ENCODE assay signal across 25 mouse cellular contexts in the genomic region with DNA sequence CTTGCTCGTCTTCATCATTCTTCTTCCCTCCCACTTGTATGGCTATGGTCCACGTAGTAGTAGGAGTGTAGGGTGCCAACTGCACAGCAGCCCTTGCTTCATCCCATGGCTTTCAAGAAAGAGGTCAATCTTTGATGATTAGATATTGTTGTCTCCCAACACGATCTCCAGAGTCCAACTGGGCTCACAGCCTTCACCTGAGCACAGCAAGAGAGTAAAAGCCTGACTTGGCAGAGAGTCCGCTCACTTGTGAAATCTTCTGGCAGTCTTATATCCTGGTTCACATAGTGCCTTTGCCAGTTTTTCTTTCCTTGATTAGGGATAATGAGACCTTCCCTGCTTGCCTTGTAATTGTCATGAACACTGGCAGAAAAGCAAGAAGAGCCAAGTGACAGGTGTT. TPM values are rescaled to one million over a fixed set of nuclear protein-coding genes. Genes with fewer than 3 reads are reported as not detected.
"Had no signal": no experiment of that assay in that cellular context is flagged by ENCODE, and none has a peak within 500 bp of the region (broad histone marks: within the 10 kb centered on the region; RNA-seq: fewer than 3 reads in every experiment).

No protein-coding gene starts in this region.

- DNase-seq: lung, adult 2 months; lung, postnatal 14 days; lung, postnatal 36 days; right cerebral cortex, postnatal 14 days; thymus, adult 2 months; thymus, postnatal 25 days; thymus, postnatal 4 days had no signal

- H3K9ac ChIP-seq: lung, embryonic 15.5 days; midbrain, embryonic 13.5 days; midbrain, embryonic 15.5 days; neural tube, embryonic 12.5 days; stomach, embryonic 15.5 days had no signal

- H3K27ac ChIP-seq: lung, embryonic 15.5 days; macrophage; midbrain, embryonic 13.5 days; midbrain, embryonic 15.5 days; neural tube, embryonic 12.5 days; stomach, embryonic 15.5 days; stomach, postnatal 0 days had no signal

- ATAC-seq: lung, postnatal 0 days; midbrain, embryonic 13.5 days; midbrain, embryonic 15.5 days had no signal

- H3K9me3 ChIP-seq: lung, embryonic 15.5 days; megakaryocyte, embryonic 14.5 days; midbrain, embryonic 13.5 days; midbrain, embryonic 15.5 days; neural tube, embryonic 12.5 days; stomach, embryonic 15.5 days had no signal

- H3K4me1 ChIP-seq: midbrain, embryonic 13.5 days; midbrain, embryonic 15.5 days; neural tube, embryonic 12.5 days had no signal

- H3K4me2 ChIP-seq: lung, embryonic 15.5 days; midbrain, embryonic 11.5 days; midbrain, embryonic 13.5 days; midbrain, embryonic 15.5 days; neural tube, embryonic 12.5 days; stomach, embryonic 15.5 days had no signal

- H3K27me3 ChIP-seq: lung, embryonic 15.5 days; megakaryocyte, embryonic 14.5 days; midbrain, embryonic 13.5 days; midbrain, embryonic 15.5 days; neural tube, embryonic 12.5 days; stomach, embryonic 15.5 days had no signal

- H3K4me3 ChIP-seq: lung, embryonic 15.5 days; midbrain, embryonic 13.5 days; midbrain, embryonic 15.5 days; neural tube, embryonic 12.5 days; stomach, embryonic 15.5 days had no signal

RNA-seq across cellular contexts. Expression of gene Trim15, which starts 10.8 kb away (rescaled TPM):
- total RNA-seq: megakaryocyte progenitor cell, adult 5-6 weeks; monocyte, adult 5-6 weeks; neutrophil, adult 5-6 weeks had no signal
- polyA plus RNA-seq: macrophage; testis, adult 2 months; urinary bladder, adult 2 months had no signal

RNA-seq across cellular contexts. Expression of gene Trim10, which starts 13.1 kb away (rescaled TPM):
- polyA plus RNA-seq: macrophage; testis, adult 2 months; thymus, adult 2 months had no signal

RNA-seq across cellular contexts. Expression of gene Trim40, which starts 33.7 kb away (rescaled TPM):
- total RNA-seq: megakaryocyte progenitor cell, adult 5-6 weeks; midbrain, postnatal 0 days; monocyte, adult 5-6 weeks; neutrophil, adult 5-6 weeks had no signal
- polyA plus RNA-seq: lung, embryonic 15.5 days; lung, postnatal 0 days; macrophage; midbrain, embryonic 11.5 days; midbrain, embryonic 13.5 days; midbrain, embryonic 15.5 days; neural tube, embryonic 12.5 days; neural tube, embryonic 14.5 days; testis, adult 2 months had no signal

RNA-seq across cellular contexts. Expression of gene Trim31, which starts 41.7 kb away (rescaled TPM):
- total RNA-seq: megakaryocyte progenitor cell, adult 5-6 weeks; midbrain, postnatal 0 days; monocyte, adult 5-6 weeks; neutrophil, adult 5-6 weeks had no signal
- polyA plus RNA-seq: lung, adult 2 months; lung, postnatal 0 days; macrophage; midbrain, embryonic 11.5 days; midbrain, embryonic 13.5 days; midbrain, embryonic 15.5 days; midbrain, postnatal 0 days; neural tube, embryonic 12.5 days; neural tube, embryonic 14.5 days; spleen, adult 2 months; testis, adult 2 months; urinary bladder, adult 2 months had no signal
